Mouse (Mus musculus) stomach, postnatal 0 days (tissue): ENCODE data around the gene Sulf2. TPM values are rescaled to one million over a fixed set of nuclear protein-coding genes. Genes with fewer than 3 reads are reported as not detected.

ENCODE experiments used
- ATAC-seq: fragments of 200-750 bp; cut with Nextera tagmentation; 2 replicates; pipeline ENCODE4 v1.8.0; 2017; ENCODE audit not compliant: low FRiP score, low TSS enrichment
- DNase-seq: peaks from one replicate; pipeline ENCODE4 v3.0.0-alpha.2; 2016; ENCODE audit warnings: low spot score
- H3K27ac ChIP-seq: fragments of 300-500 bp; sonication (generic); replicated peaks from 2 replicates; pipeline ENCODE4 v1.5.1; 2014; ENCODE audit warnings: mild to moderate bottlenecking, control low read depth
- H3K27me3 ChIP-seq: fragments of 300-500 bp; sonication (generic); 2 replicates; pipeline ENCODE4 v1.6.1; 2014; ENCODE audit warnings: low read length; ENCODE audit not compliant: control insufficient read depth, insufficient read depth
- H3K36me3 ChIP-seq: fragments of 300-500 bp; sonication (generic); 2 replicates; pipeline ENCODE4 v1.6.1; 2014; ENCODE audit warnings: low read length, mixed read lengths; ENCODE audit not compliant: control insufficient read depth, insufficient read depth
- H3K4me1 ChIP-seq: fragments of 300-500 bp; sonication (generic); replicated peaks from 2 replicates; pipeline ENCODE4 v1.6.1; 2014; ENCODE audit warnings: antibody characterized with exemption; ENCODE audit not compliant: control insufficient read depth, insufficient read depth
- H3K4me2 ChIP-seq: fragments of 300-500 bp; sonication (generic); replicated peaks from 2 replicates; pipeline ENCODE4 v1.6.1; 2014; ENCODE audit warnings: low read depth, mild to moderate bottlenecking, control low read depth, moderate library complexity
- H3K4me3 ChIP-seq: fragments of 300-500 bp; sonication (generic); 2 replicates; pipeline ENCODE4 v1.5.1; 2014; ENCODE audit warnings: low read depth, low read length, control low read depth
- H3K9ac ChIP-seq: fragments of 300-500 bp; sonication (generic); 2 replicates; pipeline ENCODE4 v1.6.1; 2014; ENCODE audit warnings: mild to moderate bottlenecking, low read length, control low read depth, mixed read lengths
- H3K9me3 ChIP-seq: fragments of 300-500 bp; sonication (generic); 2 replicates; pipeline ENCODE4 v1.6.1; 2016; ENCODE audit warnings: low read length; ENCODE audit not compliant: control insufficient read depth
- CTCF ChIP-seq: IDR thresholded peaks from 2 replicates; pipeline ENCODE4 v1.5.1; 2016; ENCODE audit warnings: antibody characterized with exemption, low read depth, mild to moderate bottlenecking, moderate library complexity
- EP300 ChIP-seq: optimal IDR thresholded peaks from 2 replicates; pipeline ENCODE3; 2016; ENCODE audit warnings: antibody characterized with exemption
- WGBS: fragments of 180-500 bp; shearing (Covaris S2); extraction: QIAGEN DNeasy Blood & Tissue Kit; methylation state at CpG from one replicate; pipeline ENCODE4 v1.1.7; 2014; 5-methylcytosine and 5-hydroxymethylcytosine counted together
- polyA plus RNA-seq: library from polyadenylated mRNA; unstranded; fragments of >200 nt; fragmentation: Nextera tagmentation; extraction: Ambion mirVana; gene quantifications from 2 replicates; pipeline ENCODE4 v1.2.1, GENCODE M21; 2015

Sulf2 gene
- polyA plus RNA-seq, 1 experiment from 2014 or later: 49.1 TPM

- no peak for DNase-seq
- Histone ChIP-seq H3K9me3 (no peaks in the 10 kb centered on the region), H3K4me1 (peaks cover 11% of the 10 kb centered on the region), H3K4me3 (no peak overlapping the region), H3K27ac (peak overlapping the region; percentile 67), H3K4me2 (no peak overlapping the region), H3K36me3 (peaks cover 8% of the 10 kb centered on the region; the same call in 1 of the 2 replicates), H3K27me3 (no peaks in the 10 kb centered on the region), H3K9ac (no peak overlapping the region)
- WGBS: 18% methylated on average over 2 of the region's 2 CpGs
- ATAC-seq: peak; percentile 63
- no peak for TF ChIP-seq EP300
- no peak for TF ChIP-seq CTCF
Observed at GRCm38 (mm10) chr2:166045006-166045405, 110.5 kb downstream of the Sulf2 start.

- no peak for TF ChIP-seq EP300
- no peak for TF ChIP-seq CTCF
- Histone ChIP-seq H3K4me1 (peaks cover 11% of the 10 kb centered on the region), H3K4me2 (no peak overlapping the region), H3K36me3 (peaks cover 2% of the 10 kb centered on the region; the same call in 1 of the 2 replicates), H3K9me3 (no peaks in the 10 kb centered on the region), H3K27me3 (no peaks in the 10 kb centered on the region), H3K4me3 (no peak overlapping the region), H3K27ac (no peak overlapping the region), H3K9ac (no peak overlapping the region)
- ATAC-seq (no peak), DNase-seq (no peak)
- 75% methylated on average over 1 of the region's 1 CpGs for WGBS
Observed at GRCm38 (mm10) chr2:166042542-166042941, 112.9 kb downstream of the Sulf2 start.

GRCm38 (mm10) chr2:166039681-166040080 is 115.8 kb downstream of the Sulf2 start:
- H3K27me3 ChIP-seq: no peaks in the 10 kb centered on the region
- WGBS: 75% methylated on average over 4 of the region's 4 CpGs
- DNase-seq (no peak), ATAC-seq (no peak)
- no peaks in the 10 kb centered on the region for H3K9me3 ChIP-seq
- H3K27ac ChIP-seq: no peak overlapping the region
- peaks cover 3% of the 10 kb centered on the region for H3K4me1 ChIP-seq
- no peak overlapping the region for H3K4me3 ChIP-seq
- no peak overlapping the region for H3K9ac ChIP-seq
- H3K36me3 ChIP-seq: 0 out of 2 replicates have a peak, but pooled peaks cover 2% of the 10 kb centered on the region
- TF ChIP-seq CTCF (no peak), EP300 (no peak)
- no peak overlapping the region for H3K4me2 ChIP-seq

GRCm38 (mm10) chr2:166035725-166036124 is 119.7 kb downstream of the Sulf2 start:
- Histone ChIP-seq H3K4me2 (no peak overlapping the region), H3K4me1 (peaks cover 2% of the 10 kb centered on the region; the same call in 1 of the 2 replicates), H3K27me3 (no peaks in the 10 kb centered on the region), H3K27ac (peak overlapping the region; percentile 58), H3K9me3 (no peaks in the 10 kb centered on the region), H3K36me3 (0 out of 2 replicates have a peak, but pooled peaks cover 2% of the 10 kb centered on the region), H3K9ac (no peak overlapping the region), H3K4me3 (no peak overlapping the region)
- peak; percentile 58 for ATAC-seq
- TF ChIP-seq CTCF: peak; percentile 82
- TF ChIP-seq EP300: no peak
- 39% methylated on average over 3 of the region's 3 CpGs for WGBS
- DNase-seq: peak; percentile 81

GRCm38 (mm10) chr2:166034967-166035490 is 120.4 kb downstream of the Sulf2 start:
- no peak overlapping the region for H3K4me2 ChIP-seq
- WGBS: 48% methylated on average over 3 of the region's 3 CpGs
- no peaks in the 10 kb centered on the region for H3K9me3 ChIP-seq
- peaks cover 5% of the 10 kb centered on the region; the same call in 1 of the 2 replicates for H3K4me1 ChIP-seq
- ATAC-seq: no peak
- H3K27ac ChIP-seq: peak overlapping the region; percentile 58
- H3K27me3 ChIP-seq: no peaks in the 10 kb centered on the region
- DNase-seq: no peak
- H3K36me3 ChIP-seq: 0 out of 2 replicates have a peak, but pooled peaks cover 2% of the 10 kb centered on the region
- no peak overlapping the region for H3K9ac ChIP-seq
- no peak overlapping the region for H3K4me3 ChIP-seq
- TF ChIP-seq EP300 (no peak), CTCF (no peak)

- Histone ChIP-seq H3K27me3 (no peaks in the 10 kb centered on the region), H3K4me2 (no peak overlapping the region), H3K9ac (no peak overlapping the region), H3K9me3 (no peaks in the 10 kb centered on the region), H3K27ac (no peak overlapping the region), H3K4me3 (no peak overlapping the region), H3K4me1 (peaks cover 5% of the 10 kb centered on the region; the same call in 1 of the 2 replicates), H3K36me3 (0 out of 2 replicates have a peak, but pooled peaks cover 2% of the 10 kb centered on the region)
- ATAC-seq (no peak), DNase-seq (no peak)
- 72% methylated on average over 5 of the region's 5 CpGs for WGBS
- TF ChIP-seq EP300 (no peak), CTCF (0 out of 2 replicates have a peak, but pooled peaks have one; percentile 5)
Observed at GRCm38 (mm10) chr2:166032628-166033027, 122.8 kb downstream of the Sulf2 start.
